Mouse (Mus musculus): Measurements from ENCODE around the gene Med14.

DNA sequence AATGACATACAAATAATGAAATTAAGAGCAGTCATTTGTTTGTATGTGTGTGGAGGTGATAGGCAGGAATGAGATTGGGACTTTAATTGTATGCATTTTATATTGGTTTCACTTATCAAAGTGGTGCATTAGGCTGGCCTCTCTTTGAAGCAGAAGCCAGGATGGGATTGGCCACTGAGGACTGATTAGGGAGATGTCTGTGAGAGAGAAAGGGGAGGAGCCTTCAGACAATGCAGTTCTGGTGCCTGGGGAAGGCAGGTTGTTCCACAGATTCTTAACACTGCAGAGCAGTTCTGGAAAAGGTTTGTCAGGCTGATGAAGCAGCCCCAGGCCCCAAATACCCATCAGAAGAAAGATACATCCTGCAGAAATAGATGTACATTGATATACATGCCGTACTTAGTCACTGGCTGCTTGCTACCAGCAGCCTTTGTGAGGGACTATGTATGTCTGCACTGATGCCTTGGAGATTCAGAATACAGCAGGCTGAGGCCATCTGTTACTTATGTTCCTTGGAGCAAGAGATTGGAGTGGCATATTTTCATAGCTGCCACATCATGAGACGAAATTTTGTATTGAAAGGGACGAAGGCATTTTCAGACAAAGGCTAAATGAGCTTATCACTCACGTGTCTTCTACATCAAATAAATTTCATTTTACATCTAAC is 29.9 kb upstream of the Med14 start:
- no peak for TF ChIP-seq POLR2A (IDR thresholded peaks at IDR 0.05; ENCODE audit: control insufficient read depth, low read depth, low read length)
- no peak for TF ChIP-seq CTCF (IDR thresholded peaks at IDR 0.05; ENCODE audit: control insufficient read depth, insufficient read depth, insufficient replicate concordance, low read depth, low read length)
